Mouse (Mus musculus) layer of hippocampus, adult 2 months (tissue): ENCODE measurements at regions not wholly inside any gene's neighbourhood (a gene's known extent, or its start where the extent isn't known, plus 50 kb on each side); places are given as distances from the start of the nearest gene placed in this dataset.
A peak's percentile ranks its signal among the peaks of the same experiment; 100 is the strongest.
"Not testable (repeated sequence)": the region's sequence is repeated elsewhere in the genome, so short reads cannot be mapped to it uniquely, and the experiment has no call there.

Experiments used
- DNase-seq, 2 experiments: peaks; one replicate each; pipeline ENCODE4 v3.0.0; 2022; ENCODE audit warnings: low spot score in 2 of 2
- H3K27ac ChIP-seq: fragments of 200-600 bp; 2 replicates; pipeline ENCODE4 v1.8.1; 2022
- H3K4me3 ChIP-seq: fragments of 200-600 bp; 2 replicates; pipeline ENCODE4 v1.8.1; 2022; ENCODE audit warnings: mild to moderate bottlenecking
- CTCF ChIP-seq: fragments of 200-600 bp; conservative IDR thresholded peaks from 2 replicates; pipeline ENCODE4 v1.8.1; 2022; ENCODE audit warnings: antibody characterized with exemption, mild to moderate bottlenecking, moderate library complexity

DNA sequence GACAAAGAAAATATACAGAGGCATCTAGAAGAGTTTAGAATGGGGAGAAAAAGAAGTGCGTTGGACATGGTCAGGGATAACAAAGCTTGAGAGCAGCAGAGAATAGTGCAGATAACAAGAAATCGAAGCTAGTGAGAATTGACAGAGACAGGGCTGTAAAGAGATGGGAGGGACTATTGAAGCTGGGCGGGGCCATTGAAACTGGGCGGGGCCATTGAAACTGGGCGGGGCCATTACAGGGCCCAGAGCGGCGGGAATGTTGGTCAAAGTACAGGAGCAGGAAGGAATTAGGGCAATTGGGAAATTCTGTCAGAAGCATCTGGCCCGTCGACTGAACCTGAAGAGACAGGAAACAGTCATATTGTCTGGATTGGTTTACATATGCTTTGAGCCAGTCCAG, 243.3 kb upstream of the Srek1ip1 start:
- Histone ChIP-seq H3K4me3 (no peak overlapping the region), H3K27ac (no peak overlapping the region)
- DNase-seq, result no peak
- no peak for TF ChIP-seq CTCF

DNA sequence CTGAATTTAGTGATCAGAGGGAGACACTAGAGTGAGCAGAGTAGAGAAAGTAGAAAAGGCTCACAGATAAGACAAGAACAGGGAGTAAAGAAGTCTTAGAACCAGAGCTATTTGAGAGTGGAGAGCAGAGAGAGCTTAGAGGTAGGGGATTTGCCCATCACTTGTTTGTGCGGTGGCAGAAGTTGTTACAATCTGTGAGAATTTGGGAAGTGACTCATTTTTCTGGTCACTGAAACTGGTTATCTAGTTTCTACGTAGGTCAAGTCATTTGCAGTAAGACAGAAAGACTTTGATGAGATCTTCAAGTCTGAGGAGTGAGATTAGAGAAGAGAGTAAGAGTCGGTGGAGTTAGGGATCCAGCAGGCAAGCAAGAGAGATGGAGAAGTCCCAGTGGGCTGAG, 239.0 kb upstream of the Srek1ip1 start:
- no peak overlapping the region for H3K27ac ChIP-seq
- DNase-seq, result no peak
- no peak for TF ChIP-seq CTCF
- no peak overlapping the region for H3K4me3 ChIP-seq

DNA sequence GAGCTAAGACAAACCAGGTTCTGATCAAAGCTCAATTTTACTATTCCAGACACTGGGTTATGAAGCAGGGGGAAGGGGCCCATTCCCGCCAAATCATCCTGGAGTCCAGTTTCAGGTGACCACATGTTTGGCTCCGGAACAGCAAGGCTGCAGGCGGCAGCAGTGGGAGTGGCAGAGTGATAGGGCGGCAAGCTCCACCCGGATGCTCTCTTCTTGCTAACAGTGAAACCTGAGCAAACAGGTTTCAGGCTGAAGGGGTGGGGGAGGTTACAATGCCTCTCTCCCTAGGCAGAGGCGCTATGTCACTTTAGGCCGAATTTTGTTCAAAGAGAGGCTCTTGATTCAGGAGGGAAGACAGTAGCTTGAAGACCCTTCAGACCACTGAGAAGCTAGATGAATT, 235.7 kb upstream of the Srek1ip1 start:
- not testable (repeated sequence) for DNase-seq, H3K27ac ChIP-seq

DNA sequence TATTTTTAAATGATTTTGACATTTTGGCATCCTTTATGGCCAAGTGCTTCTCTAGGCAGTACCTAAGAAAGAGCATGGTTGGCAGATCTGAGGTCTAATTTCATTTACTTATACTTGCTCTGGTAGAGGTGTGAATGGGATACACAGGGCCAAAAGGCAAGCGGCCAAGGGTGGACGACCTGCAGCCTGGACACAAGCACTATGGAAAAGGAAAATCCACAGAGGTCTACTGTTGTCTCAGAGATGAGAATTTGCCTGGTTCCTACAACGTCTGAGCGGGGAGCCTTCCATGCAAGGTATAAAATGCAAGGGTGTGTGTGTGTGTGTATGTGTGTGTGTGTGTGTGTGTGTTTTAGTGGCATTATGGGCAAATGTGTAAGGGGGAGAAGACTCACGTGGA, 232.4 kb upstream of the Srek1ip1 start:
- TF ChIP-seq CTCF, result no peak
- no peak overlapping the region for H3K4me3 ChIP-seq
- DNase-seq, result no peak
- no peak overlapping the region for H3K27ac ChIP-seq

More for the DNA sequence above, 235.7 kb upstream of the Srek1ip1 start:
- H3K4me3 ChIP-seq, result not testable (repeated sequence)

DNA sequence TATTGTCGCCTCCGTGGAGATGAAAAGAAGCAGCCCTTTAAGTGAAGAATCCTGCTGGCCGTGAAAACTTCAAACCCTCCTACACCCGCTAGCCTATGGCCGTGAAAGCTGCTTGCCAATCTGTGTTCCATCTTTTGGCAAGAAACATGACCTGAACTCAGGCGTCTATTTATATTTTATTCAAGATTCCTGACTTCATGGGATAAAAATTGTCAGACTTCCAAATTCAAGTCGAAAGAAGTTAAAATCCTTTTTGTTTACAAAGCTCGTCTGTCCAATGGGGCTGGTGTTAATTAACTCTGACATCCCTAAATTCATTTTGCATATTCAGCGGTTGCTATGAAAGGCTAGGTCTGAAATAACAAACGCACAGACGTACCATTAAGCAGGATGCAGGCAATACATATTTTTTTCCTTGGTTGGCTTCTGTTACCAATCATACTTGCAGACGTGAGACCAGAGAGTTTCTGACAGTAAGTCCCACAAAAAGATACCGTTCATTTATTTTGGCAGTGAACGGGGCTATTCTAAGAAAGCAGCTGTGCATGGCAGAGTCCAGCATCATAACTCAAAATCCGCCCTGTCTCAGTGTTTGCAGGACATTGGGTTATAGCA, 231.7 kb upstream of the Srek1ip1 start:
- no peak overlapping the region for H3K27ac ChIP-seq
- no peak for TF ChIP-seq CTCF
- DNase-seq, result no peak
- peak overlapping the region; percentile 14 for H3K4me3 ChIP-seq

DNA sequence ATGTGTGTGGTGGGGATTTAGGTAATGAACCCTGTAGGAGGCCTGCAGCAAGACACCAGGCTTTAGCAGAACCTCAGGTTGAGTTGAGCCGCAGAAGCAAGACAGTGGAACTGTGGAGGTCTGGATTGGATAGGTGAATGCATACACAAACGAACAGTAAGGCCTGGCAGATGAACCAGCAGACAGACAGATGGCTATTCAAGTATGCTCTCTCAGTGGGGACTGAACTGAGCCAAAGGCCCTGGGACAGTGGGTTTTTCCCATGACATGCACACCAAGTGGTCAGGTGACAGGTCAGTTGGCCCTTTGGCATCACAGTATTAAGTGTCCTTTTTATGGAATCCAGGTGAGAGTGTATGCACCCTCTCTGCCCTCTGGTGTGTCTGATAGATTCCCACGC, 229.7 kb upstream of the Srek1ip1 start:
- DNase-seq, result no peak
- H3K4me3 ChIP-seq, result no peak overlapping the region
- H3K27ac ChIP-seq, result no peak overlapping the region
- no peak for TF ChIP-seq CTCF

DNA sequence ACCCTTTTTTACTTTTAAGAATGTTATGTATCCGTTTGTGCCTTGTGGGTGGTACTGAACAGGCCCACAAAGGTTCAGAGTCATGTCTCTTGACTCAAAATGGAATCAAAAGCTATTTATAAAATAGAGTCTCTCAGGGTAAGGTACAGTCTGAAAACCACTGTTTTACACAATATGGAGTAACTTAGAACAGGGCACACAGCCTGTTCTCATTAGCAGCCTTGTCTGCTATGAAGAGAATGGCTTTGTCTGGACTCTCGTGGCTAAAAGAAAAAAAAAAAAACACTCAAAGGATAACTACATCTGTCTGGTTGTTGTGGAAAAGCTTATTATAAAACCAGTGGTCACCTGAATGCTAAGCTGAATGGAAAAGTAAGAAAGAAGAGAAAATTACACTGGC, 229.3 kb upstream of the Srek1ip1 start:
- no peak for TF ChIP-seq CTCF

DNA sequence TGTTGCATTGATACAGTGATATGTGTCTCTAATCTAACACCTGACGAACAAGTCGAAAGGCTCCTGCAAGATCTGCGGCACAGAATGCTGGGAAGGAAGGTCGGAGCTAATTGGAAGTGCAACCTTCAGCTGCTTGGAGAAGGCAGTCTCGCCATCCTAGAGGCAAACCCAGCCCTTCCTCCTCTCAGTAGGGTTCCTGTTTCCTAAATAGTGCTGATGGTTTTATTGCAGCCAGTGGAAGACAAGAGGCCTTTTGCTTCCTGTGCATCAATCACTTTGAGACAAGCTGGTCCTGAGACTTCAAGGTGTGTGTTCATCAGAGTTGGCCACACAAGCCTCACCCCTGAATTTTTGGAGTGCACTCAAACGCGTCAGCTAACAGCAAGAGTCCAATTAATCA, 228.4 kb upstream of the Srek1ip1 start:
- Histone ChIP-seq H3K4me3 (no peak overlapping the region), H3K27ac (no peak overlapping the region)
- no peak for TF ChIP-seq CTCF
- DNase-seq, result no peak

More for the DNA sequence above, 229.3 kb upstream of the Srek1ip1 start:
- no peak overlapping the region for H3K4me3 ChIP-seq
- DNase-seq, result no peak
- no peak overlapping the region for H3K27ac ChIP-seq

DNA sequence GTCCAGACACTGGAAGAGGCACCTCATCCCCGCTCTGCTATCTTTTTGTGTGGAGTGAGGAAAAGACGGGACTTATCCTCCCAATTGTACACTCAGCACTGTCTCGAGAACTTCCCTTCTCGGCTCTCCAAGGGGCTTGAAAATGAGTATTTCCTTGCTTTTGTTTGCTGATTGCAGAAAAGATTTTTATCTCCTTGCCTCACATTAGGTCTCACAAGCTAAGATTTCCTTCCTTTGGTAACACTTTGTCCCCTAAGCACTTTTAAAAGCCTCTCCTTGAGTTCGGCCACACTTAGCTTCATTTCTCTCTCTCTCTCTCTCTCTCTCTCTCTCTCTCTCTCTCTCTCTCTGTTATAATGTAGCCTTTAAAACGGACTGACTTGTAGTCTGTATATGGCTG, 222.5 kb upstream of the Srek1ip1 start:
- no peak for DNase-seq

DNA sequence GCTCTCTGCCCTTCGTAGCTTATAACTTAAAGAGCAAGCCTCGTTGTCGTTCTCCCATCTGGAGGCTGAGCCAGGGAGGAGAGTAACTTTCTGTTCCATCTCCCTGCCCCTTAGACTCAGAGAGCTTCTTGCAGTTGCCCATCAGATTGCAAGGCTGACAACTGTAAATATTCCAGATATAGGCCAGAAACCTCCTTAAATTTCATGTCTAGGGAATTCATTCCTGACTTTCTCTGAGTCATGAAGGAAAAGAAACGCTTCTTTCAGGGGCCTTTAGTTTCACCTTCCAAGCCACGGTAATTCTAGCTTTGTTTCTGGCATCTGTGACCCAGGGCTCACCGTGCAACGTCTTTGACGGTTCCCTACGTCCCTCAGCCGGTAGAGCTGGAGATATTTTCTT, 220.0 kb upstream of the Srek1ip1 start:
- DNase-seq, result no peak
- no peak overlapping the region for H3K4me3 ChIP-seq
- no peak overlapping the region for H3K27ac ChIP-seq
- TF ChIP-seq CTCF, result no peak

More for the DNA sequence above, 222.5 kb upstream of the Srek1ip1 start:
- Histone ChIP-seq H3K27ac (no peak overlapping the region), H3K4me3 (no peak overlapping the region)
- TF ChIP-seq CTCF, result no peak

DNA sequence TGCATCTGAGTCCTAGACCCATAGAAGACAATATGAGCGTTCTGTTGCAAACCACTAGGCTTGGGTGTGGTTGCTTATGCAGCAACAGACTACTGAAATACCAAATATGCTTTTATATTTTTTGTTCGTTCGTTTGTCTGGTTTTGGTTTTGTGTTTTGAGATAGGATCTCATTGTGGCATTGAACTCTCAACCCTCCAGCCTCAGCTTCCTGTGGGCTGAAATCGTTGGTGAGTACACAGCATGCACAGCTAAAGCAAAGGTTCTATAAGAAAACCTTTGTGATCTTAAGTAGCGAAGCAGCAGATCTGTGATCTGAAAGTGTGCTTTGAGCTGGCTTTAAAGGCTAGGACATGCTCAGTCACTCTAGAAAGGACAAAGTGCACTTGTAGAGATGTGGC, 217.9 kb upstream of the Srek1ip1 start:
- Histone ChIP-seq H3K27ac (no peak overlapping the region), H3K4me3 (no peak overlapping the region)
- no peak for DNase-seq
- TF ChIP-seq CTCF, result no peak

DNA sequence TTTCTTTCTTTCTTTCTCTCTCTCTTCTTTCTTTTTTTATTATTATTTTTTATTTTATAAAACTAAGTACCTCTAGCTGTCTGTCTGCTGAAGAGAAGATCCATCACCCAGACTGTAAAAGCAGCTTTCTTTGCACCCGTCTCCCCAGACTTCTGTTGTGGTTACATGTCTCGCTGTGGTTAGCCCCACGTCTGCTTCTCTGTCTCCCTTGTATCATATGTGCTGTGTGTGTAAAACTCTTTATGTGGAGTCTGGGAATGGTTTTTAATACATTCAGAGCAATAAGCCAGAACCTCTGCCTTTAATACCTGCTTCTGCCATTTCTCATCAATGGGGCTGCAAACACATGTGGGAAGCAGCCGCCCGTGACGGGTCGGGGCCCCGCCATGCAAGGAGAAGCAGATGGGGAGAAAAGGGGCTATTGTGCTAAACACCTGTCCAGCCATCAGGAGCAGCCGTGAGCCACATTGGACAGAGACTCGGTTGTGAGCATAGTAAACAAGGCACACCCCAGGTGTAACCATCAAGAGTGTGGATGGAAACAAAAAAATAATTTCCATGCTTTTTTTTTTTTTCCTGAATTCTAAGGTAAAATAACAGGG, 216.0 kb upstream of the Srek1ip1 start:
- no peak for DNase-seq
- Histone ChIP-seq H3K4me3 (no peak overlapping the region), H3K27ac (no peak overlapping the region)
- no peak for TF ChIP-seq CTCF

DNA sequence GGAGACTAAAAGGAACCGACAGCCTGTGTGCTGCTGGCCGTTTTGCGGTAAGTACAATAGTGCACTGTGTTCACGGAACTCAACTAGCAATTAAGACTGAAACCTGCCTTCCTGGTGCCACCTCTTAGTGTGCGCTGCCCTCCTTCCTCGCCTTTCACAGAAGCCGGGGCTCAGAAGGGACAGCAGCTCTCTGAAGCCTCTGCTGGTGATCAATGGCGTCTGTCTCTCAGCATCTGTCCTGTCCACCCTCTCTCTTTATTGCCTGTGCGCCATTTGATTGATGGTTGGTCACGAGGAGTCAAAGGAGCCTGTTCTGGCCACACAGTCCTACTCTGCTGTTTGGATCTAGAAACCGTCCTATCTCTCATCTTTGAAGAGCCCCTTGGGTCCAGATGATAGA, 214.4 kb upstream of the Srek1ip1 start:
- no peak overlapping the region for H3K4me3 ChIP-seq
- no peak overlapping the region for H3K27ac ChIP-seq
- no peak for DNase-seq
- TF ChIP-seq CTCF, result no peak

DNA sequence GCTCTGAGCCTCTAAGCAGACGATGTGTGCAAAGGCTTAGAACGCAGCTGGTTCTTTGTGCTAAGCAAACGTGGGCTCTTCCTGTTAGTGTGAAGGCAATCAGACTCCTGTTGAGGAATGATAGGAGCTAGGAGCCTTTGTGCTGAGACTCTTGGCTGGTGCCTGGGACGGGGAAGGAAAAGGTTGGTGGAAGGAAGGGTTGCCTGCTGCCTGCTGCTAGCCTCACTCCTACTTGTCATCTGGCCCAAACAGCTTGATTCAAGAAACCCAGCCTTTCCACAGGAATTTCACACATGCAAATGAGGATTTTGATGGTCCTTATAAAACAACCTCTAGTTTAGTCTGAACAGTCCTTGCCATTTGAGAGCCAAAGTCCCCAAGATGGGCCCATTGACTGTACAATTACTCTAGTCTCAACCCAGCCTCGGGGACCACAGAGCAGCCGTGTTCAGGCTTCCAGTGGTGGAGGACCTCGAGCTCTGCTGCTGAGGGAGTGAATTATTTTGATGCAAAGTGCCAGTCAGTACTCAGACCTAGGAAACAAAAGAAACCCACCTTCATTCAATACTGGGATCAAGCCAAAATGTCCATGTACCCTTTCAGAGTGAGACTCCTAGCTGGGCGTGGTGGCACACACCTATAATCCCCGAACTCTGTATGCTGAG, 211.5 kb upstream of the Srek1ip1 start:
- Histone ChIP-seq H3K4me3 (no peak overlapping the region), H3K27ac (no peak overlapping the region)
- peak in 1 of 2 experiments; percentile 42 for DNase-seq
- TF ChIP-seq CTCF, result no peak
